Mouse (Mus musculus) cerebellum, adult 8-10 months (tissue): ENCODE results near the gene Chchd3.

Experiments used
- DNase-seq: peaks from one replicate; pipeline ENCODE4 v3.0.0; 2022

The Chchd3 gene

GRCm38 (mm10) chr6:33001271-33001670 lies 58.8 kb downstream of the Chchd3 start:
- DNase-seq, result no peak

GRCm38 (mm10) chr6:32996597-32996996 lies 63.5 kb downstream of the Chchd3 start:
- DNase-seq, result no peak

GRCm38 (mm10) chr6:32993847-32994246 lies 66.2 kb downstream of the Chchd3 start:
- no peak for DNase-seq

- no peak for DNase-seq
Observed at GRCm38 (mm10) chr6:32990061-32990633, 69.9 kb downstream of the Chchd3 start.

GRCm38 (mm10) chr6:32988561-32988960 lies 71.5 kb downstream of the Chchd3 start:
- DNase-seq, result no peak

GRCm38 (mm10) chr6:32983876-32984275 lies 76.2 kb downstream of the Chchd3 start:
- DNase-seq, result no peak

- DNase-seq, result no peak
Observed at GRCm38 (mm10) chr6:32981253-32981652, 78.8 kb downstream of the Chchd3 start.

- no peak for DNase-seq
Observed at GRCm38 (mm10) chr6:32978811-32979210, 81.2 kb downstream of the Chchd3 start.

- no peak for DNase-seq
Observed at GRCm38 (mm10) chr6:32971926-32972325, 88.1 kb downstream of the Chchd3 start.

- no peak for DNase-seq
Observed at GRCm38 (mm10) chr6:32968971-32969370, 91.1 kb downstream of the Chchd3 start.

- DNase-seq, result no peak
Observed at GRCm38 (mm10) chr6:32962048-32962447, 98.0 kb downstream of the Chchd3 start.

- no peak for DNase-seq
Observed at GRCm38 (mm10) chr6:32961477-32961876, 98.6 kb downstream of the Chchd3 start.

GRCm38 (mm10) chr6:32959816-32960550 lies 100.1 kb downstream of the Chchd3 start:
- no peak for DNase-seq

GRCm38 (mm10) chr6:32955481-32955880 lies 104.6 kb downstream of the Chchd3 start:
- no peak for DNase-seq

- no peak for DNase-seq
Observed at GRCm38 (mm10) chr6:32950973-32951372, 109.1 kb downstream of the Chchd3 start.

GRCm38 (mm10) chr6:32949702-32950101 lies 110.4 kb downstream of the Chchd3 start:
- DNase-seq, result no peak

GRCm38 (mm10) chr6:32947225-32947624 lies 112.8 kb downstream of the Chchd3 start:
- DNase-seq, result no peak

- DNase-seq, result no peak
Observed at GRCm38 (mm10) chr6:32944956-32945355, 115.1 kb downstream of the Chchd3 start.

- DNase-seq, result peak; percentile 15
Observed at GRCm38 (mm10) chr6:32943651-32944050, 116.4 kb downstream of the Chchd3 start.

GRCm38 (mm10) chr6:32940299-32940698 lies 119.8 kb downstream of the Chchd3 start:
- no peak for DNase-seq

GRCm38 (mm10) chr6:32937643-32938042 lies 122.4 kb downstream of the Chchd3 start:
- DNase-seq, result no peak

- DNase-seq, result no peak
Observed at GRCm38 (mm10) chr6:32936794-32937193, 123.3 kb downstream of the Chchd3 start.

GRCm38 (mm10) chr6:32936365-32936764 lies 123.7 kb downstream of the Chchd3 start:
- no peak for DNase-seq

- no peak for DNase-seq
Observed at GRCm38 (mm10) chr6:32935576-32935975, 124.5 kb downstream of the Chchd3 start.
